Mouse (Mus musculus) embryonic facial prominence, embryonic 15.5 days (tissue): ENCODE results near the gene Acad12. TPM values are rescaled to one million over a fixed set of nuclear protein-coding genes. Genes with fewer than 3 reads are reported as not detected.
A peak's percentile ranks its signal among the peaks of the same experiment; 100 is the strongest.
"Not testable (repeated sequence)": the region's sequence is repeated elsewhere in the genome, so short reads cannot be mapped to it uniquely, and the experiment has no call there.

Experiments
- ATAC-seq: fragments of 200-750 bp; cut with Nextera tagmentation; 2 replicates; pipeline ENCODE4 v1.8.0; 2017; ENCODE audit warnings: low read depth, moderate TSS enrichment; ENCODE audit not compliant: insufficient number of reproducible peaks, low FRiP score, low TSS enrichment
- H3K27ac ChIP-seq: fragments of 300-500 bp; sonication (generic); replicated peaks from 2 replicates; pipeline ENCODE4 v1.5.1; 2015; ENCODE audit warnings: mild to moderate bottlenecking, inconsistent platforms
- H3K27me3 ChIP-seq: fragments of 300-500 bp; sonication (generic); 2 replicates; pipeline ENCODE4 v1.6.1; 2015; ENCODE audit warnings: inconsistent platforms
- H3K36me3 ChIP-seq: fragments of 300-500 bp; sonication (generic); 2 replicates; pipeline ENCODE4 v1.6.1; 2015; ENCODE audit warnings: mild to moderate bottlenecking, inconsistent platforms
- H3K4me1 ChIP-seq: fragments of 300-500 bp; sonication (generic); 2 replicates; pipeline ENCODE4 v1.6.1; 2015; ENCODE audit warnings: inconsistent platforms
- H3K4me2 ChIP-seq: fragments of 300-500 bp; sonication (generic); replicated peaks from 2 replicates; pipeline ENCODE4 v1.6.1; 2015; ENCODE audit warnings: mild to moderate bottlenecking, inconsistent platforms
- H3K4me3 ChIP-seq: fragments of 300-500 bp; sonication (generic); replicated peaks from 2 replicates; pipeline ENCODE4 v1.5.1; 2015; ENCODE audit warnings: mild to moderate bottlenecking, inconsistent platforms
- H3K9ac ChIP-seq: fragments of 300-500 bp; sonication (generic); 2 replicates; pipeline ENCODE4 v1.6.1; 2015; ENCODE audit warnings: inconsistent platforms
- H3K9me3 ChIP-seq: fragments of 300-500 bp; sonication (generic); replicated peaks from 2 replicates; pipeline ENCODE4 v1.6.1; 2016; ENCODE audit warnings: inconsistent platforms
- WGBS: fragments of 180-500 bp; shearing (Covaris S2); methylation state at CpG from one replicate; pipeline ENCODE4 v1.1.7; 2015; 5-methylcytosine and 5-hydroxymethylcytosine counted together
- polyA plus RNA-seq: library from polyadenylated mRNA; unstranded; fragments of >200 nt; fragmentation: Nextera tagmentation; extraction: Ambion mirVana; gene quantifications from 2 replicates; pipeline ENCODE4 v1.2.1, GENCODE M21; 2015

Acad12 gene
- polyA plus RNA-seq: 2.0 and 2.4 TPM in 2 replicates

DNA sequence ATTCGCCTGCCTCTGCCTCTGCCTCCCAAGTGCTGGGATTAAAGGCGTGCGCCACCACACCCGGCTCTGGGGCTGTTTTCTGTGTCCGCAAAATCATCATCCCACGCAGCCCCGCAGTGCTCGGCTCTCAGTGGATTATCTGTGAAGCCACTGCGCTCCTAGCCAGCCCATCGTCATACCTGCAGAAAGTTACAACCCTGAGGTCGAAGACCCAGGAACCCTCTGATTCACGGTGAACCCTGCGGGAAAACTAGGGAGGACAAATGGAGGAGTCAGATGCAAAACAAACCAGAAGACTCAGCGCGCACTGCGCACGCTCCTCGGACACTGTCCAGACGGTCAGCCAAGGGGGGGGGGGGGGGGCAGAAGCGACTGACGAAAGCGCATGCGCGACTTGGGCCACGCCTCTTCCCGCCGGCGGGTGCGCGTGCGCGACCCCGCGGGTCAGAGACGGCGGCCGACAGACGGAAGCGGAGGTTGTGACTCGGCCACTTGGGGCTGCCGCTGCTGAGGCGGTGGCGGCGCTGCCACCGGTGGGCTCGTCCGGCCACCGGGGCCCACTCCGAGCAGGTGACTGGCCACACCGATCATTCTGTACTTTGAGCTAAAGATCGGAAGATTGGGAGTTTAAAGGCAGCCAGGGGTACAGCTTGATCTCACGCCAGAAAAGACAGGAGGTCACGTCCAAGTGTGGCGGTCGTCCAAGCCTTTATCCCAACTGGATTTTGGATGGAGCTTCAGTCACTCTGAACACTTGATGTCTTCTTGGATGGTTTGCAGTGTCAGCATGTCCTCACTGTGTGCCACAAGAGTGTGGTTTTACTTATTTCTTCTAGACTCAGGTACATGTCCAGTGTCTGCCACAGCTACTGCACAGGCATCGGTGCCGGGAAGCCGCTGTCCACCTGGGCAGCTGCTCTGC lies at the start of gene Acad12:
Gene Acad12, minus strand, starts transcription at position 347 of the 922 bp plus-strand sequence.
- Histone ChIP-seq H3K36me3 (no peaks in the 10 kb centered on the region), H3K9ac (peak within 1 kb of the TSS; percentile 79), H3K27me3 (no peaks in the 10 kb centered on the region), H3K4me2 (peak within 1 kb of the TSS; percentile 74), H3K4me1 (peaks cover 7% of the 10 kb centered on the region; the same call in 1 of the 2 replicates), H3K27ac (peak within 1 kb of the TSS; percentile 66), H3K9me3 (no peaks in the 10 kb centered on the region), H3K4me3 (peak within 1 kb of the TSS; percentile 66)
- WGBS: under 1% methylated on average over 56 of the region's 58 CpGs
- ATAC-seq: peak; percentile 77

DNA sequence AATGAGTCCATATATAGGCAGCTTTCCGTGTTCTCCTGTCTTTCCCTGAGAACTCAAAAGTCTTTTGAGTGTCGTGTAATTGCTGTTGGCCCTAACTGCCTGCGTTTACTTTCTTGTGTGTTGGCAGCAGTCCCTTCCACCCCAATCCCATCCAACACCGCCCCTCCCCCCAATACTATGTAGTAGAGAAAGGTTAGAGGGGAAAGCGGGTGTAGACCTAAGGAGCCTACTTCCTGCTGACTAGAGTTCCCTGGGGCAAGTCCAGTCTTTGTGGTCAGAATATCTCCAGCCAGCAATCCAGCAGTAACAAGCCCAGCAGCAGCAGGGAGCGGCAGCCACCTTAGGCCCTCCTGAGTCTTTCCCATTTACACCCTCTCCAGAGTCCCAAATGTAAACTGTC lies 49.7 kb upstream of the Acad12 start:
- Histone ChIP-seq H3K4me1 (no peaks in the 10 kb centered on the region), H3K4me2 (no peak overlapping the region), H3K4me3 (no peak overlapping the region), H3K27me3 (no peaks in the 10 kb centered on the region), H3K36me3 (peaks cover 78% of the 10 kb centered on the region), H3K9ac (no peak overlapping the region), H3K27ac (no peak overlapping the region), H3K9me3 (no peaks in the 10 kb centered on the region)
- WGBS: 58% methylated on average over 6 of the region's 6 CpGs
- no peak for ATAC-seq

DNA sequence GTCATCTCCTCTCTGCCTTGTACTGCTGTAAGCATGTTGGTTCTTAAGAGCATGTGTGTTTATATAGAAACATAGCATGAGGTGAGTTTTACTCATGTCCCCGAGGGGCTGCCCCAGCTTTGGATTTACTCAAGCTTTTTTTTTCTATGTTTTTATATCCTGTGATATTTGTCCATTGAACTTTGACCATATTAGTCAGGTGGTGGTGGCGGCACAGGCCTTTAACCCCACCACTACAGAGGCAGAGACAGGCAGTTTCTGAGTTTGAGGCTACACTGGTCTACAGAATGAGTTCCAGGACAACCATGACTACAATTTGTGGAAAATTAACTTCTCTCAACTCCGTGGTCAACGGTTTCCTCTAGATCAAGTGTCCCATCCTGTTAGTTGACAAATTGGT lies 48.3 kb upstream of the Acad12 start:
- H3K9ac ChIP-seq: no peak overlapping the region
- H3K4me2 ChIP-seq: no peak overlapping the region
- whole genome bisulfite sequencing: 86% methylated on average over 4 of the region's 4 CpGs
- no peaks in the 10 kb centered on the region for H3K9me3 ChIP-seq
- H3K4me1 ChIP-seq: peaks cover 2% of the 10 kb centered on the region
- peaks cover 77% of the 10 kb centered on the region for H3K36me3 ChIP-seq
- ATAC-seq: no peak
- no peaks in the 10 kb centered on the region for H3K27me3 ChIP-seq
- no peak overlapping the region for H3K27ac ChIP-seq
- H3K4me3 ChIP-seq: no peak overlapping the region

DNA sequence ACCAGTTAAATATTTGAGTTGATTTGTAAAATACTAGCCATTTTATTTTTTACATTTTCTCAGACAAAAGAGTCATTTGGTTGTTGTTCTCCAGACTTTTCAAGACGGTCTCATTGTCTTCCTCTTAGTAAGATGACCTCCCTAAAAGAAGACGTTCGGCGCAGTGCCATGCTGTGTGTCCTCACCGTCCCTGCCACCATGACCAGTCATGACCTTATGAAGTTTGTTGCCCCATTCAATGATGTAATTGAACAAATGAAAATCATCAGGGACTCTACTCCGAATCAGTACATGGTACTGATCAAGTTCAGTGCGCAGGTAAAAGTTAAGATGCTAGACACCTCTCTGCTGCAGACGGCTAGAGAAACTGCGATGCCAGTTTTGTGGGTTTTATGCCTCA lies 46.2 kb upstream of the Acad12 start:
- no peak overlapping the region for H3K9ac ChIP-seq
- ATAC-seq: no peak
- no peak overlapping the region for H3K4me3 ChIP-seq
- no peak overlapping the region for H3K27ac ChIP-seq
- H3K36me3 ChIP-seq: peaks cover 56% of the 10 kb centered on the region
- H3K27me3 ChIP-seq: no peaks in the 10 kb centered on the region
- H3K4me2 ChIP-seq: no peak overlapping the region
- peaks cover 12% of the 10 kb centered on the region for H3K4me1 ChIP-seq
- WGBS: 95% methylated on average over 9 of the region's 9 CpGs
- no peaks in the 10 kb centered on the region for H3K9me3 ChIP-seq

- no peak for ATAC-seq
- Histone ChIP-seq H3K36me3 (peaks cover 49% of the 10 kb centered on the region), H3K4me3 (no peak overlapping the region), H3K27me3 (no peaks in the 10 kb centered on the region), H3K4me1 (peaks cover 18% of the 10 kb centered on the region), H3K9ac (no peak overlapping the region), H3K4me2 (no peak overlapping the region), H3K27ac (no peak overlapping the region), H3K9me3 (no peaks in the 10 kb centered on the region)
- WGBS: 66% methylated on average over 6 of the region's 6 CpGs
These were observed 45.3 kb upstream of the Acad12 start for GRCm38 (mm10) chr5:121664078-121664477.

GRCm38 (mm10) chr5:121663456-121663855 lies 44.7 kb upstream of the Acad12 start:
- Histone ChIP-seq H3K9me3 (no peaks in the 10 kb centered on the region), H3K36me3 (peaks cover 44% of the 10 kb centered on the region), H3K9ac (no peak overlapping the region), H3K4me2 (no peak overlapping the region), H3K4me1 (peaks cover 18% of the 10 kb centered on the region), H3K27me3 (no peaks in the 10 kb centered on the region), H3K27ac (no peak overlapping the region), H3K4me3 (no peak overlapping the region)
- no peak for ATAC-seq
- 85% methylated on average over 8 of the region's 8 CpGs for WGBS

- 81% methylated on average over 5 of the region's 5 CpGs for WGBS
- H3K4me3 ChIP-seq: peak overlapping the region; percentile 93
These were observed 42.8 kb upstream of the Acad12 start for GRCm38 (mm10) chr5:121661494-121661893.

DNA sequence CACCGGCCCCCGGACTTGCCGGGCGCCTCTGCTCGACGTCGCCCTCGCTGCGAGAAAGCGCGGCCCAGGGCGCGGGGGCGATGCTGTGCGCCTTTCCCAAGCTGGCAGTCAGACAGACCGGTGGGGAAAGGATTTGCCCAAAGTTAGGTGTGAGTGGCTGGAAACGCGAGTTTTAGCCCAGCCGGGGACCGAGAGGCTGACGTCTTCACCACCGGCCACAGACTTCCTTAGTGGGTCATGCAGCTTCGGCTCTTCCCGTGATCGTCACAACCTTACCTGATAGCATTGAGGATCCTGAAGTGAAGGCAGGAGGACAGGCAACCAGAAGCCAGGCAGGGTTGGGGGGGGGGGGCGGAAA lies 42.1 kb upstream of the Acad12 start:
- Histone ChIP-seq H3K27ac (peak overlapping the region; percentile 63; the same call in 1 of the 2 replicates), H3K27me3 (no peaks in the 10 kb centered on the region), H3K36me3 (peaks cover 26% of the 10 kb centered on the region), H3K9ac (peak overlapping the region; percentile 91), H3K4me3 (peak overlapping the region; percentile 93), H3K4me2 (peak overlapping the region; percentile 66), H3K4me1 (peaks cover 18% of the 10 kb centered on the region), H3K9me3 (no peaks in the 10 kb centered on the region)
- WGBS: 1% methylated on average over 26 of the region's 26 CpGs
- ATAC-seq: peak; percentile 31; the same call in 1 of the 2 replicates

More at GRCm38 (mm10) chr5:121661494-121661893, 42.8 kb upstream of the Acad12 start:
- Histone ChIP-seq H3K9me3 (no peaks in the 10 kb centered on the region), H3K4me2 (peak overlapping the region; percentile 66), H3K27me3 (no peaks in the 10 kb centered on the region), H3K27ac (no peak overlapping the region), H3K4me1 (peaks cover 18% of the 10 kb centered on the region), H3K36me3 (peaks cover 32% of the 10 kb centered on the region), H3K9ac (peak overlapping the region; percentile 91)
- ATAC-seq: no peak

GRCm38 (mm10) chr5:121660059-121660896 lies 41.5 kb upstream of the Acad12 start, which contains the start of the genes Acad10 and Brap:
TSS of gene Acad10 (minus strand) at chr5:121660514.
TSS of gene Brap (plus strand) at chr5:121660563.
- Histone ChIP-seq H3K27ac (peak within 1 kb of the TSS; percentile 77), H3K4me3 (peak within 1 kb of the TSS; percentile 93), H3K27me3 (no peaks in the 10 kb centered on the region), H3K36me3 (peaks cover 22% of the 10 kb centered on the region), H3K9ac (peak within 1 kb of the TSS; percentile 91), H3K4me2 (peak within 1 kb of the TSS; percentile 66), H3K4me1 (peaks cover 18% of the 10 kb centered on the region), H3K9me3 (no peaks in the 10 kb centered on the region)
- ATAC-seq: peak; percentile 77
- under 1% methylated on average over 85 of the region's 85 CpGs for WGBS

- not testable (repeated sequence) for H3K27ac ChIP-seq, ATAC-seq, H3K9me3 ChIP-seq, H3K4me3 ChIP-seq, H3K9ac ChIP-seq, H3K36me3 ChIP-seq, H3K27me3 ChIP-seq, H3K4me2 ChIP-seq
- 81% methylated on average over 6 of the region's 6 CpGs for WGBS
- peaks cover 18% of the 10 kb centered on the region for H3K4me1 ChIP-seq
These were observed 38.9 kb upstream of the Acad12 start for GRCm38 (mm10) chr5:121657656-121658055.

DNA sequence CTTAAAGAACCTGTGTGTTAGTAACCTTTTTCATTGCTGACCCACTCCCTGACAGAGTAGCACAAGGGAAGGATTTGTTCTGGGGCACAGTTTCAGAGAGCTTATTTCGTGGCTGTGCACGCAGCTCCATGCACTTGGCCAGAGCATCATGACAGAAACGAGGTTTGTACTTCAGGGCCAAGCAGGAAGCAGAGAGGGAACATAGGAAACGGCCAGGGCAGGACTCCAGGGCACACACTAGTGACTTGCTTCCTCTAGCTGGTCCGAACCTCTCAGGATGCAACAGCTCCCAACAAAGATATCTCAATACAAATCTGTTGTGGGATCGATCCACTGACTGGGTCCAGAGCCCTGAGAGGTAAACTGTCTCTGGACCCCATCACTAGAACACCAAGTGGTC lies 38.1 kb upstream of the Acad12 start:
- not testable (repeated sequence) for H3K4me3 ChIP-seq, H3K36me3 ChIP-seq, H3K9ac ChIP-seq, ATAC-seq, H3K4me2 ChIP-seq, H3K9me3 ChIP-seq, H3K27me3 ChIP-seq, H3K27ac ChIP-seq
- WGBS: 66% methylated on average over 6 of the region's 6 CpGs
- peaks cover 14% of the 10 kb centered on the region for H3K4me1 ChIP-seq
